Mouse (Mus musculus) heart, postnatal 36 days (tissue): ENCODE measurements around the gene Cdc20. TPM values are rescaled to one million over a fixed set of nuclear protein-coding genes. Genes with fewer than 3 reads are reported as not detected.

Experiments
- DNase-seq, 2 experiments: peaks; one replicate each; pipeline ENCODE4 v3.0.0; 2021 to 2022
- intact Hi-C: fragments of 180-260 bp; cut with DNase I; formaldehyde crosslinking; loops from one replicate; pipeline ENCODE4 v1.15.1; 2025
- total RNA-seq, 2 experiments: library from RNA; stranded (reverse); gene quantifications; 2 replicates each; pipeline ENCODE4 v1.2.3; 2021

Cdc20 gene
- total RNA-seq, 2 experiments from 2014 or later, result 1.8 to 2.4 TPM

DNA sequence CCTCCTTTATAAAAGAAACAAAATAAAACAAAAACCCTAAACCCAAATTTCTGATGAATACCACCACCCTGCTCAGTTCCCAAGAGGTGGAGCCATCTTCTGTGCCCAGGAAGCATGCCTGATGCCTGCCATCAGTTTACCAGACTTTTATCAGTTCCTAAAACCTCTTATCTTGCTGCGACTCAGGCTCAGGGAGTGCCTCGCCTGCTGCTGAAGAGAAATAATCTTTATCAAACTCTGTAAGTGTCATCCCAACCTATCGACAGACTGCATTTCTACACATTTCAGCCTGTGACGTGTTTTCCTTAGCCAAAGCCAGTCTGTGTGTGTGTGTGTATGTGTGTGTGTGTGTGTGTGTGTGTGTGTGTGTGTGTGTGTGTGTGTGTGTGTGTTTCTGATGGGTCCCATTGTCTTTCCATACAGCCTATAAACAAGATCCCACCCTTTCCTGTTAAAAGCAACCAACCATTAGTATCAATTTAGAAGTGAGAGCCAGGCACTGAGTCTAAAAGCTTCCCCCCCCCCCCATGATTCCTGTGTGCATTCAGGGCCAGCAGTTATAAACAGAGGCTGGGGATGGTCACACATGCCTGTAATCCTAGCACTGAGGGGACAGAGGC, 12.5 kb downstream of the Cdc20 start:
- intact Hi-C loops, result loop anchor here (5.0 kb wide), 1 partner anchor 63 kb away; no protein-coding TSS in a partner anchor
- DNase-seq, result no peak

DNA sequence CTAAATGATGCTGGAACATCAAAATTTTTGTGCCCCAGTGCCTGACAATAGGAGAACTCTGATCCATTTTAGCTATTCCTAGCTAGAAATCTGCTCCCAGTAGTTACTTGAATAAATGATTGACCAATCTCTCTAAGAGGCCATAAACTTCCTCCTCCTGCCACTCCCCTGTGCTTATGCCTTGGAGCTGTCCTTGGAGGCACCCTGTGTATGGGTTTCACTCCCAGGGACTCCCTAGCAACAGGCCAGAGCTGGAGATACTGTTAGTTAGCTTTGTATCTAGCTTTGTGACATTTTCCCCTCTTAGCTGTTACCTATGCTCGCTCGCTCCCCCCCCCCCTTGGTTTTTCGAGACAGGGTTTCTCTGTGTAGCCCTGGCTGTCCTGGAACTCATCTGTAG, 15.8 kb downstream of the Cdc20 start:
- DNase-seq, result no peak
- intact Hi-C loops, result no loop called here

DNA sequence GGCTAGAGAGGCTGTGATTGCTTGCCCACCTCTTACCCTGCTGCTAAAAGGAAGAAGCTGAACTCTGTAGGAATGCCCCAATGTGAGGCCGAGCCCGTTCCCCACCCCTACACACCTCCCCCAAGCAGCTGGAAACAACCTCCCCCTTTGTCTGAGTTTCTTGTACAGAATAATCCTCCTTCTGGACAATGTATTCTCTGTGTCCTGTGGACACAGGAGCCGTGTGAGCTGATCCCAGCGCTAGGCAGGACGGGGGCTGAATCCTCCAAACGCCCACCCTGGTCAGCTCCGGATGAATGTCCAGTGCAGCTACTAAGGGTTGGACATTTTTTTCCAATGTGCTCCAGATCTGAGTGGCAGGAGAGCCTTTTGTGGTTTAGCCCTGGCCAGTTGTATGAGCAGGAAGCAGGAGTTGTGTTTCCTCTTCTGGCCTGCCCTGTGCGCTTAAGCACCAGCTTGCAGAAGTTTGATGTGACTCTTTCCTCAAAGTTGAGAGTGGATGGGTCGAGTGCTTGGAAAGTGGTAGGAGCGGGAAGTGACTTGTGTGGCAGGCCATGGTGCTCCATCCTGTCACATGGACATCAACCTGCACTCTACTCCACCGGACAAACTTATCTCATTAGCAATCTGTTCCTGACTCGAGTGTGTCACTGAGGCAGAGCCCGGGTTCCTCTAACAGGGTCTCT, 19.9 kb downstream of the Cdc20 start:
- intact Hi-C loops, result no loop called here
- DNase-seq, result no peak

DNA sequence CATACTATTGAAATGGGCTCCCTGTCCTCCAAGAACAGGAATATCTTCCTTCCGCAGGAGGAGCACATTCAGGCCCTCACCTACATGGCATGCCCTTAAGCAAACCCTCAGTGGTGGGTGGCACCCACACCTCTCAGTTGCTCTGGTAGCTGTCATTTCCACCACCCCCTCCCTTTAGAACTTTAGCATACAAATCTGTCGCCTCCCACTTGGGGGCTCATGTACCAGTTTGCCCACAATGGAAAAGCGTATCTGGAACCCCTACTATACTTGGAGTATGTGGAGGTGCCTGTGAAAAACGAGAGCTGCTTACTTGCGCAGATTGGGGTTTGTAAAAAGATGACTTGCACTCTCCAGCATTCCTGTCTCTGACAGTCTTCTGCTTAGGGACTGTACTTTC, 20.8 kb downstream of the Cdc20 start:
- intact Hi-C loops, result no loop called here
- no peak for DNase-seq

DNA sequence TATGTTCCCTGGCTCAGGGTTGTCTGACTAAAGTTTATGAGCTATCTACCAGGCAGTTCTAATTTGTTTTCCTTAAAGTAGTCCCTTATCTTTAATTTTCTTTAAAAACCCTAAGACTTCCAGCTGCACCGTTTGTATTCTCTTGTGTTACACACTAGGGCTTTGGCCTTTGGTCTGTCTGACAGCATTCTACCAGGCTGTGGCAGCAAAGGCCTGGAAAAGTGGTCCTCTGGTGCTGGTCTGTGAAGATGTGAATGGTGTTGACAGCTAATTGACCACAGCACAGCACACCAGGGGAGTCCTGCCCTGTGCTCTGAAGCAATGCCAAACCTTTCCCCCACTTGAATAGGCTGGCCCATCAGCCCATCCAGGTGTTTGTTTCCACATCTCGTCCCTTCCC, 21.4 kb downstream of the Cdc20 start:
- intact Hi-C loops, result no loop called here
- no peak for DNase-seq

DNA sequence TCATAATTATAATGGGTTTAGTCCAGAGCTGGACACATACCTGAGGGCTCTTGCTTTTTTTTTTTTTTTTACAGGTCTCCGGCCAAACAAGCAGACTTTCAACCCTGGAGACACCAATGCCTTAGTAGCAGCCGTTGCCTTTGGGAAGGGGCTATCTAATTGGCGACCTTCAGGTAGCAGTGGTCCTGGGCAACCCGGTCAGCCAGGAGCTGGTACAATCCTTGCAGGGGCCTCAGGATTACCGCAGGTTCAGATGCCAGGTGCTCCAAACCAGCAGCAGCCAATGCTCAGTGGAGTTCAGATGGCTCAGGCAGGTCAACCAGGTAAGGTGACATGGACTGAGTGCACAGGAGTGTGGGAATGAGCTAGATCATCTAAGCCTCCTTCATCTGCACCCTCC, 23.6 kb downstream of the Cdc20 start:
- DNase-seq, result no peak
- intact Hi-C loops, result no loop called here

DNA sequence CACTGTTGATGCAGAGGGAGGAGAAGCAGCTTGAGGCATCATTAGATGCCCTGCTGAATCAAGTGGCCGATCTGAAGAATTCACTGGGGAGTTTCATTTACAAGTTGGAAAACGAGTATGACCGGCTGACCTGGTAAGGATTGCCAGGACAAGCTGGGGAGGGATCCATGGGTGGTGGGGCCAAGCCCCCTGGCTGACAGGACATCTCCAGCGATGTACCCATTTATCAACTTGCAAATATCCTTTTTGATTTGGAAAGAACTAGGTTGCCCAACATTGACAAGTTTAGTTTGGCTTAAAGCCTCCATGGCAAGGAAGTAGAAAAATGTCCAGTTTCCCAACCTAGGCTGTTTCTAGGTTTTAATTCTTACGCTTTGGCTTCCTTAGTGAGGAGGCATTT, 26.3 kb downstream of the Cdc20 start:
- intact Hi-C loops, result no loop called here
- no peak for DNase-seq

DNA sequence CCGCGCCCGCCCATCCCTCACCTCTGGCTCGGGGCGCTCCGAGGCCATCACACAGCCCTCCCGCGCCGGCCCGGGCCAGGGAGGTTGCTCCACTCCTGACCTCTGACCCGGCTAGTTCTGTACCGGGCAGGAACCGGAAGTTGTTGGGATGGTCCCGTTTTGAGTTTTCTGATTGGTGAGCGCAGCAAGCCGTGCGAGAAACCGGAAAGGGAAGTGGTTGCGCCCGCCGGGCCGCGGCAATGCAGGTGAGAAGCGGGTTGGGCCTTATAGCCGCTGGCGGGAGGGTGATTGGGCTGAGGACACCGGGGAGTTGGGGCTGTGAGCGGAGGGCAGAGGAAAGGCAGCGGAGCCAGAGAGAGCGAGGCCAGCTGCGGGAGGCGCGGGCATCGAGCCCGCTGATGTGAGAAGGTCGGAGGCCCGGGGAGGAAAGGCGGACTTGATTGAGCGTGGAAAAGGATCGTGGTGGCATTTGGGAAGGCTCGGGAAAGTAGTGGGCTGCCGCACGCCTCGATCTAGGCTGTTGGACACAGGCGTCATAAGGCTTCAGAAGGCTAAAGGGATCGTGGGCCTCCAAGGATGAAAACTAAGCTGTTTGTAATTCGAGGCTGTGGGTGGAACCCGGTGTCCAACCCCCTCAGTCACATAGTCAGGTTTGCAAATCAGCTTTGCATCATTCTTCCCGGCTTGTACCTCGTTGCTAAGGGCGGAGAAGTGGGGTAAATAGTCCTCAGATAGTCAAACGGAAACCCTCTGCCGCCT, 27.8 kb downstream of the Cdc20 start, which contains the start of the genes Szt2 and Med8:
TSS of gene Szt2 (minus strand) at position 132 of the 759 bp plus-strand sequence.
TSS of gene Med8 (plus strand) at position 196 of the 759 bp plus-strand sequence.
- peak; percentile 87 to 90 for DNase-seq
- intact Hi-C loops, result loop anchor here (2.0 to 5.0 kb wide), 2 partner anchors 17 to 158 kb away; no protein-coding TSS in a partner anchor

DNA sequence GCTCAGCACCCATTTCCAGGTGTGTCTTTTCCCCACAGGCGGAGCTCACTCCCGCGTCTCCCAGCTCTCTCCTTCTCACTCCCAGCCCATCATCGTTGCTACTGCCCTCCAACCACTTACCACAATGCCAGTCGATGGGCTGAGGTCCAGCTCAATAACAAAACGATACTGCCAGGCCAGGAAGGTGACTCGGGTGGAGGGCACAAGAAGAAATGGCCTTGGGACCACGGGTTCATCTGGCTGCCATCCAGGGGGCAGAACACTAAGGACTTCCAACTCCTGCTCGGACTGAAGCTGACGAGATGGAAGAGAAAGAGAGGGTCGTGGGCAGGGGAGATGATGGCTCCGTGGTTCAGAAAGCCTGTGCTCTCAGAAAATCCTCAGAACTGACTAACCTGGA, 34.5 kb downstream of the Cdc20 start:
- intact Hi-C loops, result no loop called here
- no peak for DNase-seq

DNA sequence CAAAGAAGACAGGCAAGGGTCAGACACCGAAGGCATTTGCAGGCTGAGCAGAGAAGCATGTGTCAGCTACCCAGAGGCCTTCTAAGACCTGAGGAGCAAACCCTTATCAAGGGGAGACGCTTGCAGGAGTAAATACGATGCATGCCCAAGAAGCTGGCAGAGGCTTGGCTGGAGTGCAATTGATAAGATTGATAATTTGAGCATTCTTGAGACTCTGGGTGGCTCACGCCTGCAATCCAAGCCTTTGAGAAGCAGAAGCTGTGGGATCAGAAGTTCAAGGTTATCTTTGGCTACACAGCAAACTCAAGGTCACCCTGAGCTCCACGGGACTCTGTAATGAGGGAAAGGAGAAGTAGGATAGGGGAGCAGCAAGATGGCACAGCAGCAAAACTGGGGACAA, 35.2 kb downstream of the Cdc20 start:
- intact Hi-C loops, result no loop called here
- DNase-seq, result no peak

DNA sequence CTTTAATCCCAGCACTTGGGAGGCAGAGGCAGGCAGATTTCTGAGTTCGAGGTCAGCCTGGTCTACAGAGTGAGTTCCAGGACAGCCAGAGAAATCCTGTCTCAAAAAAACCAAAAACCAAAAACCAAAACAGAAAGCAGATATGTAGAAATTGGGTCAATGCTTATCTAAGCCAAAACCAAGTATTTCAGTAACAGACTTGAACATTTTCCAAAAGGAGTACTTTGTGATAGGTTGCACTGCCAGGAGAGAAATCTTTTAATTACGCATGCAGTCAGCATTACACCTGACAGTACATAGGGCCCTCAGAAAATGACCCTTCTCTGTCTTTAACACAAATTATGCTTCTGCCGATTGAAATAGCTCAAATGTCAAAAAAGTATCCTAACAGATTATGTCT, 35.7 kb downstream of the Cdc20 start:
- no peak for DNase-seq
- intact Hi-C loops, result no loop called here

DNA sequence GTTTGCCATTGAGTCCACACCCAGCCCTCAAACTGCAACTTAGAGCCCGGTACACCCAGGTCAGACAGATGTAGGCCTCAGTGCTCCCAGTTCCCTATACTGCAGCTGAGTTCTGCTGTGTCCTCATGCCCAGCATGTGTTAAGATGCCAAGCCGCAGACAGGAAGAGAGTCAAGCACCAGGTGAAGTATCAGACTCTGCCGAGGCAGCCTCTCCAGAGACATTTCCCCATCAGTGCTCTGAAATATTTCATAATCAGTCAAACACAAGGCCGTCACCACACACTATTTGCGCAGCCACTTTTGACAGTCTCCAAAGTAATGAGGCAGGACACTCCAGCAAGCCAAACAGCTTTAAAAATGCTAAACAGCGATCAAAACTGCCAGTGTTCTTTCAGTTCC, 38.8 kb downstream of the Cdc20 start:
- intact Hi-C loops, result no loop called here
- no peak for DNase-seq

DNA sequence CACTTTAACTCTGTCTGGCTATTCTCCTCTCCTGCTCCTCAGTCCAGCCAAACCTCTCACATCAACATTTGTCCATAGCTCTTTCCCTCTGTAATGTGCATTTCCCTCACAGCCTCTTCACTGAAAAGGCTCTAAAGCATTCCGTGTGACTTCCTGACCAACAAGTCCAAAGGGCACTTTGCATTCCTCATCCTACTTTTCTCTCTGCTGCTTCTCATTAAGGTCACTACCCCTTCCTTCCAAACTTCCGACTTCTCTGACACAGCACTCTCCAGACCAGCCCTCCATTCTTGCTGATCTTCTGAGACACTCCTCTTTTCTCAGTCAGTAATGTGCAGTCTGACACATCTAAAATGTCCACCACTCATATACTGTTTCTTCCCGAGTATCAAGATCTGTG, 40.7 kb downstream of the Cdc20 start:
- DNase-seq, result no peak
- intact Hi-C loops, result no loop called here

DNA sequence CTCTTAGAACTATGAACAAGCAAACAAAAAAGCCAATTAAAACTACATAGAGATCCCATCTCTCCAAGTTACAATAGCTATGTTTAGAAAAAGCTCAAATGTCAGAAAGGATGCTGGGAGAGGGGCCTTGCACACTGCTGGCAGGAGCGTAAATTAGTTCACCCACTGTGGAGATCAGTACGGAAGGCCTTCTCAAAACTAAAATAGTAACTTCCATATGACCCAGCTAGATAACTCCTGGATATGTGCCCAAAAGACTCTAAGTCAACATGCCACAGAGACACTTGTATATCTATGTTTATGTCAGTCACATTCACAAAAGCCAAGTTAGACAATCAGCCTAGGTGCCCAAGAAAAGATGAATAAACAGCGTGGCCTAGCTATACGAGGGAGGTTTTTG, 41.9 kb downstream of the Cdc20 start:
- no peak for DNase-seq
- intact Hi-C loops, result no loop called here

DNA sequence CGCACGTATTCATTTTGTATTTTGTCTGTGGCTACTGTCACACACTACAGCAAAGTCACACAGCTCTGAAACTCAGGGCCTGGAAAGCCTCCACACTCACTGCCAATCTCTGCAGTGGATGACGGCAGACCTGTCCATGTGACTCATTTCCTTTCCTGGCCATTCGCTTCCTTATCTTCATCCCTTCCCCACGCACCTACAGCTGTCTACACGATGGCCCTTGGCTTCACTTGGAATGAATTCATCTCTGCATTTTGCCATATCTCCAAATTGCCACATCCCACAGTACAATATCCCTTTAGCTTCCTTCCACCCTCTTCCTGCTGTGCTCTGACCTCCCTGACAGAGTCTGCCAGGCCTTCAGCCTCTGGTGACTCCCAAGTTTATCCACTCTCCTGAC, 42.6 kb downstream of the Cdc20 start:
- intact Hi-C loops, result no loop called here
- peak in 1 of 2 experiments; percentile 22 for DNase-seq

DNA sequence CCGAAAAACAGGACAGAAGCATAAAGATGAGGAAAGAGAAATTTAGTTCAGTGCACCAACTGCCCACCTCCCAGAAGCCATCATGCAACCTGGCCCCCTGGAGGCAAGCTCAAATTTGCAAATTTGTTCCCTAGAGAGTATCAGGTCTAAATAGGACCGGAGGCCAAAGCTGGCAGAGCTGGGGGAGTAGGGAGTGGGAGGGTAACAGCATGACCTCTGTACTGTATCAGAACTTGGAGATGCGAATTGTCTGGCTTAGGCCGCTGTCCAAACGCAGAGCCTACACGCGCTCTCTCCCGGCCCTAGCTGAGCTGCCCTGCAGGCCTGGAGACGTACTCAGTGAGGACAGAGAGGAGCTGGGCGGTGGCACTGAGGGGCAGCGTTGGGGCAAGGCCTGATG, 47.0 kb downstream of the Cdc20 start:
- DNase-seq, result no peak
- intact Hi-C loops, result no loop called here

DNA sequence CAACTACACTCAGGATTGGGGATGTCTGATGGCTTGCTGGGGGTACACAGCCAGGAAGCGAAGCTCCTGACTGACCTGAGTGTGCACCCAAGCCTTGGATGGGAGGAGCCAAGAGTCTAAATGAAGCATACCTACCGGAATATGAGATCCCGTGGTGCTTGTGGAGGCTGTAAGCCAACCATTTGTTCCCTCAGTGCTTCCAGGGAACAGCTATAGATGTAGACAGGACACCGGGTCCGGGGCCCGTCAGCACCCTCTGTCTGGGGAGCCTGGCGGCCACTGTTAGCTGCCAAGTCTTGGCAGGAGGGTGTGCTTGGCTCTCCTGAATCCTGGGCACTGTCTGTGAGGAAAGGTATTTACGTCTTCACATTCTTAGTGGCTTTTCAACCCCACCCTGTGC, 49.8 kb downstream of the Cdc20 start:
- intact Hi-C loops, result no loop called here
- DNase-seq, result peak in 1 of 2 experiments; percentile 10

DNA sequence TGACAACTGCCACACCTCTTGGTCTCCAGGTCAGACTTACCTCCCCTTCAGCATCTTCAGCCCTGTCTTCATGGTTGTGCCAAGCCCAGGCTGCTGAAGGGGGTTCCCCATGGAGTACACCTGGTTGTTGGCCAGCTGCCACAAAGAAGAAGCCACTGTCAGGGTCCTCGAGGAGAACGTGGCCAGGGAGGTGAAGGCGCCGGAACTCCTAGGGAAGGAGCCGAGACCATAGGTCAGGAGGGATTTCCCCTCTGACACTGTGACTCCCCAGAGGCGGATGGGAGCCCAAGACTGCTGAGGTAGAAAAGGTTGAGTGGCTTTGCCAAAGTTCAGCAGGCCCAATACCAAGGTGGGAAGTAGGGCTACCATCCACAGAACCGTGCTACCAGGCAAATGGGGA, 53.9 kb downstream of the Cdc20 start:
- intact Hi-C loops, result no loop called here
- no peak for DNase-seq
